ENCODE assay signal across 8 mouse cellular contexts in genomic region chr17:21231654-21232053, GRCm38 (mm10). TPM values are rescaled to one million over a fixed set of nuclear protein-coding genes. Genes with fewer than 3 reads are reported as not detected.
A peak's percentile ranks its signal among the peaks of the same experiment; 100 is the strongest.
DNase-seq lines count a peak whose midpoint lies in the region; ATAC-seq lines count a peak whose summit lies in the region.
"Had no signal": no experiment of that assay in that cellular context is flagged by ENCODE, and none has a peak within 500 bp of the region (broad histone marks: within the 10 kb centered on the region; RNA-seq: fewer than 3 reads in every experiment).

No protein-coding gene starts in this region.

- no peaks in the 10 kb centered on the region for H3K27me3 ChIP-seq in midbrain, embryonic 14.5 days (ENCODE audit: control insufficient read depth, insufficient read depth, low read length)
- H3K27me3 ChIP-seq in midbrain, embryonic 15.5 days (replicated peaks), result no peaks in the 10 kb centered on the region
- H3K27me3 ChIP-seq in liver, embryonic 12.5 days (replicated peaks), result no peaks in the 10 kb centered on the region
- H3K27me3 ChIP-seq: heart, embryonic 15.5 days had no signal

- H3K4me2 ChIP-seq in midbrain, embryonic 14.5 days (ENCODE audit: low read length), result no peak overlapping the region
- H3K4me2 ChIP-seq in midbrain, embryonic 15.5 days, result no peak overlapping the region
- H3K4me2 ChIP-seq in liver, embryonic 12.5 days, result no peak overlapping the region
- H3K4me2 ChIP-seq: heart, embryonic 15.5 days had no signal

- H3K36me3 ChIP-seq in midbrain, embryonic 14.5 days (ENCODE audit: control insufficient read depth, insufficient read depth, low read length), result no peaks in the 10 kb centered on the region
- no peaks in the 10 kb centered on the region for H3K36me3 ChIP-seq in midbrain, embryonic 15.5 days (replicated peaks)
- no peaks in the 10 kb centered on the region for H3K36me3 ChIP-seq in liver, embryonic 12.5 days
- H3K36me3 ChIP-seq: heart, embryonic 15.5 days had no signal

- no peak overlapping the region for H3K27ac ChIP-seq in midbrain, embryonic 14.5 days (replicated peaks; ENCODE audit: low read depth, low read length)
- H3K27ac ChIP-seq in midbrain, embryonic 15.5 days, result no peak overlapping the region
- H3K27ac ChIP-seq in liver, embryonic 12.5 days, result no peak overlapping the region
- H3K27ac ChIP-seq: heart, embryonic 15.5 days had no signal

- H3K9me3 ChIP-seq in midbrain, embryonic 14.5 days (ENCODE audit: control insufficient read depth, low read length), result no peaks in the 10 kb centered on the region
- no peaks in the 10 kb centered on the region for H3K9me3 ChIP-seq in midbrain, embryonic 15.5 days
- H3K9me3 ChIP-seq in liver, embryonic 12.5 days (replicated peaks), result no peaks in the 10 kb centered on the region
- H3K9me3 ChIP-seq: heart, embryonic 15.5 days had no signal

- peak; percentile 54 for DNase-seq in midbrain, embryonic 14.5 days
- DNase-seq in embryo, embryonic 9.5 days (ENCODE audit: extremely low spot score), result peak; percentile 59
- DNase-seq in kidney, postnatal 36 days, result peak; percentile 28 to 74
- peak; percentile 15 for DNase-seq in right cerebral cortex, postnatal 25 days

- WGBS in midbrain, embryonic 14.5 days, result 30% methylated on average over 9 of the region's 9 CpGs
- 33% methylated on average over 9 of the region's 9 CpGs for WGBS in midbrain, embryonic 15.5 days
- WGBS in liver, embryonic 12.5 days (ENCODE audit: insufficient replicate concordance), result 20% methylated on average over 9 of the region's 9 CpGs

- no peak overlapping the region for H3K9ac ChIP-seq in midbrain, embryonic 14.5 days (replicated peaks; ENCODE audit: low read length)
- H3K9ac ChIP-seq in midbrain, embryonic 15.5 days, result no peak overlapping the region
- H3K9ac ChIP-seq in liver, embryonic 12.5 days, result no peak overlapping the region
- H3K9ac ChIP-seq: heart, embryonic 15.5 days had no signal

- no peak for ATAC-seq in midbrain, embryonic 14.5 days (ENCODE audit: low FRiP score, low TSS enrichment)
- ATAC-seq in midbrain, embryonic 15.5 days (replicated peaks), result no peak
- peak; percentile 54 for ATAC-seq in activated CD4-positive, CD25-positive, alpha-beta regulatory T cell, adult 4 months
- ATAC-seq in liver, embryonic 12.5 days, result 0 out of 2 replicates have a peak, but pooled peaks have one; percentile 30

- H3K4me3 ChIP-seq in midbrain, embryonic 14.5 days (replicated peaks; ENCODE audit: low read depth, low read length), result no peak overlapping the region
- H3K4me3 ChIP-seq in midbrain, embryonic 15.5 days, result no peak overlapping the region
- no peak overlapping the region for H3K4me3 ChIP-seq in liver, embryonic 12.5 days
- H3K4me3 ChIP-seq: heart, embryonic 15.5 days had no signal

- H3K4me1 ChIP-seq in midbrain, embryonic 14.5 days (ENCODE audit: control insufficient read depth, insufficient read depth, low read length), result no peaks in the 10 kb centered on the region
- H3K4me1 ChIP-seq in midbrain, embryonic 15.5 days, result no peaks in the 10 kb centered on the region
- no peaks in the 10 kb centered on the region for H3K4me1 ChIP-seq in liver, embryonic 12.5 days
- H3K4me1 ChIP-seq: heart, embryonic 15.5 days had no signal

RNA-seq across cellular contexts. Expression of gene Vmn1r234, which starts 5.8 kb away (rescaled TPM):
- polyA plus RNA-seq in midbrain, embryonic 14.5 days (2014; fragmentation: Nextera tagmentation; extraction: Ambion mirVana), result not detected in 2 replicates
- polyA plus RNA-seq in midbrain, embryonic 15.5 days (2015; fragmentation: Nextera tagmentation; extraction: Ambion mirVana), result not detected in 2 replicates
- not detected for polyA plus RNA-seq in activated CD4-positive, CD25-positive, alpha-beta regulatory T cell, adult 4 months (2017; shearing (Covaris generic))
- not detected in 2 replicates for polyA plus RNA-seq in liver, embryonic 12.5 days (2016; fragmentation: Nextera tagmentation; extraction: Ambion mirVana)
- polyA plus RNA-seq: heart, embryonic 15.5 days had no signal

RNA-seq across cellular contexts. Expression of gene Vmn1r235, which starts 24.6 kb away (rescaled TPM):
- polyA plus RNA-seq in midbrain, embryonic 14.5 days (2014; fragmentation: Nextera tagmentation; extraction: Ambion mirVana), result not detected in 2 replicates
- polyA plus RNA-seq in midbrain, embryonic 15.5 days (2015; fragmentation: Nextera tagmentation; extraction: Ambion mirVana), result not detected in 2 replicates
- under 1 TPM in 1 of 2 experiments, not detected in 1; 0.30 TPM for polyA plus RNA-seq in activated CD4-positive, CD25-positive, alpha-beta regulatory T cell, adult 4 months (2017; shearing (Covaris generic))
- not detected in 2 replicates for polyA plus RNA-seq in liver, embryonic 12.5 days (2016; fragmentation: Nextera tagmentation; extraction: Ambion mirVana)
- polyA plus RNA-seq: heart, embryonic 15.5 days had no signal

RNA-seq across cellular contexts. Expression of gene Vmn1r236, which starts 51.1 kb away (rescaled TPM):
- not detected in 2 replicates for polyA plus RNA-seq in midbrain, embryonic 14.5 days (2014; fragmentation: Nextera tagmentation; extraction: Ambion mirVana)
- polyA plus RNA-seq in midbrain, embryonic 15.5 days (2015; fragmentation: Nextera tagmentation; extraction: Ambion mirVana), result not detected in 2 replicates
- not detected for polyA plus RNA-seq in activated CD4-positive, CD25-positive, alpha-beta regulatory T cell, adult 4 months (2017; shearing (Covaris generic))
- not detected in 2 replicates for polyA plus RNA-seq in liver, embryonic 12.5 days (2016; fragmentation: Nextera tagmentation; extraction: Ambion mirVana)
- polyA plus RNA-seq: heart, embryonic 15.5 days had no signal

Comparison
In these comparisons a context has a peak if more than half of its experiments do, and no peak if none do; other contexts are left out.
1. ATAC-seq: peak in activated CD4-positive, CD25-positive, alpha-beta regulatory T cell, adult 4 months (single experiment) and liver, embryonic 12.5 days (single experiment); none in midbrain, embryonic 14.5 days (single experiment) and midbrain, embryonic 15.5 days (single experiment).
2. Peak in every context shown above with its lines, with median percentiles within 50 percentile points of each other: DNase-seq.